Mouse (Mus musculus) erythroblast, embryonic 14.5 days (primary cell): ENCODE data around the gene Adm2.

Source experiments
- GATA1 ChIP-seq: IDR thresholded peaks from 2 replicates; pipeline ENCODE4 v1.6.1; 2012; ENCODE audit warnings: low read length, inconsistent platforms, mixed read lengths
- TAL1 ChIP-seq: IDR thresholded peaks from 3 replicates; pipeline ENCODE4 v1.6.1; 2012; ENCODE audit warnings: low read length, inconsistent platforms, mixed read lengths

- no peak for TF ChIP-seq GATA1
- TF ChIP-seq TAL1: no peak
Measured at GRCm38 (mm10) chr15:89315190-89315731, 7.3 kb upstream of the Adm2 start, which contains the start of gene Sbf1.
